Mouse (Mus musculus) T-cell, adult 2 months (primary cell): ENCODE measurements around the gene Slitrk1.

Experiments
- DNase-seq: peaks from one replicate; pipeline ENCODE4 v3.0.0; 2022; ENCODE audit warnings: low spot score

Slitrk1 gene

DNA sequence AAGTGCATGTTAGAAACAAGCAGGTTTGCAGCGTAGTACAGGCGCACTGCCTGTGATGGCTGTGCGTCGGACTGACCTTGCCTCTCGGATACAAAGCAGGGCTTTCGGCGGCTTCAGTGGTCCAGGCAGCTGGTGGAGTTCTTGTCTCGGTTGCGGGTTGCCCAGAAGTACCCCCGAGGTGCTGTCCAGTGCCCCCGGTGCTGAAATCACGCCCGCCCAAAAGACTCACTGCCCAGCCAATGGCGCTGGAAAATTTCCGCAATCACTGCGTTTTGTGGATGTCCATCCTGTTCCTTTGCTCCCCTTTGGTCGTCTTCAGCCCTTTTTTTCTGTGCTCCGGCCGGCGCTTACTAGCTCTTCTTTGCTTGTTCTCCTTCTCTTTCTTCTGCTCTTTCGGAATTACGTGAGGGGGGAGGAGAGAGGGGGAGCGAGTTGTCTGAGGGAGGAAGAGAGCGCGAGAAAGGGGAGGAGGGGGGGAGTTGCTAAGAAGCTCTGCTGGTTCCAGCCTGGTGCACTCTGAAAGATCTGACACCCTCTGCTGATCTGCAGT, at the start of gene Slitrk1:
Slitrk1 (minus strand) TSS at position 445 of the 550 bp plus-strand sequence.
- no peak for DNase-seq

DNA sequence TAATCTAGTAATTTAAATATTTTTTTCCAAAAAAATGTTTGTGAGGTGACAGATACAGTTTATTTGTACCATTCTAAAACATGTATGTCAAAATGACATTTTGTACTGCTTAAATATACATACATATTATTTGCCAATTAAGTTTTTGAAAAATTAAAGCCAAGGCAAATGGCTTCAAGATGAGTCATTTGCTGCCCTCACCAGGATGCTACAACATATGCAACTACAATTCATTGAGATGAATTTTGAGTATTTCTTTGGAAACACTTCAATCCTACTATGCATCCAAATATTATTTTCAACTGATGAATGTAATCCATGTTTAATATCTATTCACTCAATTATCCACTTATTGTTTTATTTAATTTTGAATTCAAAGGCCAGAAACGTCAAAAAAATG, 21.8 kb upstream of the Slitrk1 start:
- DNase-seq = no peak

GRCm38 (mm10) chr14:108914336-108914735, 378 bp upstream of the Slitrk1 start:
- DNase-seq = no peak

- DNase-seq = no peak
Measured at GRCm38 (mm10) chr14:108912876-108913490, 975 bp downstream of the Slitrk1 start.

DNA sequence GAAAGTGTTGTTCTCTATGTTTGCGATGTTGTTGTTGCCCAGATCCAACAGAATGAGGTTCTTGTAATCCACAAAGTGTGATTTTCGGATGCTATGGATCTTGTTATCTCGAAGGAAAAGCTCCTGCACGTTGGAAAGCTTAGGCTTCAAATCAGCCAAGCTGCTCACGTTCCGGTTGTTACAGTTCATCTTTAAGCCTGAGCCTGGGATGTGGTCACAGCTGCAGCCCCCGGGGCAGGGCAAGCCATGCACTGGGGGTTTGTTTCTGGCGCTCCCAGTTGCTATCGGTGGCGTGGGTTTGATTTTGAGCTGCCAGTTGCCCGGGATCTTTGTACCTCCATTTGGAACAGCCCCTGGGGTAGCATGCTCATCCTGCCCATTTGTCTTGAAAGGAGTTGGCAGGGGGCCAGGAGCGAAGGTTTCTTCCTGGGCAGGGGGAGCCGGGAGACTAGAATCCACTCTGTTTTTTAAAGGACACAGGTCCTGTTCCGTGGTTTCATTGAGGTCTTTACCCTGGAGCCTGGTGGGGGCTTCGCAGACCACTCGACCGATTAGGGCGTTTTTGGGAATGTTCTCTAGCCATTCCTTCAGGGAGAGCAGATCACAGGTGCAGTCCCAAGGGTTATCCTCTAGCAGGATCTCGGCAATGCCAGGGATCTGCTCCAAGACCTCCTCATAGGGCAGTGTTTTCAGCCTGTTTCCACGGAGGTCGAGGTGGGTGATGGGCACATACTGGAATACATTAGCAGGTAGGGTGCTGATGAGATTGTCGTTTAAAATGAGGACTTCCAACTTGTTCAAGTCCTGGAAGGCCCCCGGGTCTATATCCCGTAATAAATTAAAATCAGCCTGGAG, 1.7 kb downstream of the Slitrk1 start:
- no peak for DNase-seq

DNA sequence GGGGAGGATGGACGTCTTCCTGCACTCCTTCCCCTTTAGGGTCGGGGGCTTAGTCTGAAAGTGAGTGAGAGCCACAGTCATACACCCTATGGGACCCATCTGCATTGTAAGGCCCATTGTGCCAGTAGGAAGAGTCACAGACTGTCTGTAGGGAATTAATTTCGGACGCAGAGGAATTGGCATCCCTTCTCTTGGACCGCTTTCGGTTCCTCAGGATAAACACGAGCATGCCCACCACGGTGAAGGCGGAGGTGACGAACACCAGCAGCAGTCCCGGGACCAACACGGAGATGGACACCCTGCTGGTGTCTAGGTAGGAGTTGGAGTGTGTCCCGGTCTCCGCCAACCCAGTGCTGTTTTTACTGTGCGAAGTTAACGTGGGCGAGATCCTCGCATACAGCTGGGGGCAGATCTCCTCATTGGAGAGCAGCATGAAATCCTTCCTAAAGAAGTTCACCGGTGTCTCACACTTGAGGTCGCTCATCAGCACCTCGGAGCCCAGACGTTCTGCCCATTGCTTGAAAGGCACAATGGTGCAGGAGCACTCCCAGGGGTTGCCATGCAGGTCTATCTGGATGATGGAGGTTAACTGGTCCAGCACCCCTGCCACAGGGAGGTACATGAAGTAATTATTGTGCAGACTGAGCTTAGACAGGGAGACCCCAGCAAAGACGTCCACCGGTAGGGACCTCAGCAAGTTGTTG, 2.7 kb downstream of the Slitrk1 start:
- no peak for DNase-seq

- no peak for DNase-seq
Measured at GRCm38 (mm10) chr14:108910449-108911137, 3.4 kb downstream of the Slitrk1 start.

DNA sequence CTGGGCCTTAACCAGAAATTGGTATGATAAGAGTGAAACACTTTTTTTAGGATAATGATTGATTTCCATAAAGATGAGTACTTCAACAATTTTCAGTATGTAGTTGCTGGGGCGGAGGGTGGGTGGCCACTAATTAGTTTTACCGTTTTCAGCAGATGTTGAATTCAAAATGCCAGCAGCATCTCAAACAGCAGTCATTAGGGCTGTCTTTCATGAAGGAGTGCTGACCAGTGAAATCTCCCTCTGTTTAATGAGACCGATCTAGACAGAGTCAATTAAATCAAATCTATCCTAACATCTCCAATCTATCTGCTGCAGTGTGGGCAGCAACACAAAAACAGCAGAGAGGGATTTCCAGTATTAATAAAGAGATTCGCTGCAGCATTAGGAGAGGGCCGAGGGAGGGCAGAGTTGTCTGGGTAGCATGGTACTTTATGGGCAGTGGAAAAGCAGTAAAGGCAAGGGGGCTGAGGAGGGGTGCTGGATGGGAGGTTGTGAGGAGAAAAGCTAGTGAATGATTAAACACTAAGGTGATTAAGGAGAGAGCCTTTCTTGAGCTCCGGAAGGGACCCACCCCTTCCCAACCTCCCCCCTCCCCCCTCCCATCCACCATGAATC, 4.5 kb downstream of the Slitrk1 start:
- DNase-seq = no peak

DNA sequence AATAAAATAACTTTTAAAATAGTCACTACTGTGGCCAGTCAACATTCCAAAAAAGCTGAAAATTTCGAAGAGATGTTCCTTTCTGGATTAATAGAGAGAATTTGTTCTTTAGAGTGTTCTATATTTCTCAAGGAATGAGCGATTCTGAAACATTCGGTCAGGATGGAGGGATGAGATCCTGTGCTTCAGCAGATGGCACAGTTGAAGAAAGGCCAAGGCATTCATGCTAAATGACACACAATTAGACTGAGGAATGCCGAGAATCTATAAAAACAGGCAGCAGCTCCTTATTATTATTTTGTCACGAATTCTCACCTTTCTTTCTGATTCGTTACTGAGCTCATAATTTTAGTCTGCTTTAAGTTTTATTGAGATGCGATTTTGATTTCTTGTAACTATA, 15.4 kb downstream of the Slitrk1 start:
- no peak for DNase-seq

- no peak for DNase-seq
Measured at GRCm38 (mm10) chr14:108895456-108895855, 18.5 kb downstream of the Slitrk1 start.

GRCm38 (mm10) chr14:108867816-108868215, 46.1 kb downstream of the Slitrk1 start:
- DNase-seq = no peak

- DNase-seq = no peak
Measured at GRCm38 (mm10) chr14:108864631-108865030, 49.3 kb downstream of the Slitrk1 start.

GRCm38 (mm10) chr14:108859310-108859709, 54.6 kb downstream of the Slitrk1 start:
- no peak for DNase-seq
